Mouse (Mus musculus): Measurements from ENCODE around the gene Pcdh9. TPM values are rescaled to one million over a fixed set of nuclear protein-coding genes. Genes with fewer than 3 reads are reported as not detected.

Gene Pcdh9
- polyA plus RNA-seq, 1 experiment from 2014 or later, result 50.9 TPM

DNA sequence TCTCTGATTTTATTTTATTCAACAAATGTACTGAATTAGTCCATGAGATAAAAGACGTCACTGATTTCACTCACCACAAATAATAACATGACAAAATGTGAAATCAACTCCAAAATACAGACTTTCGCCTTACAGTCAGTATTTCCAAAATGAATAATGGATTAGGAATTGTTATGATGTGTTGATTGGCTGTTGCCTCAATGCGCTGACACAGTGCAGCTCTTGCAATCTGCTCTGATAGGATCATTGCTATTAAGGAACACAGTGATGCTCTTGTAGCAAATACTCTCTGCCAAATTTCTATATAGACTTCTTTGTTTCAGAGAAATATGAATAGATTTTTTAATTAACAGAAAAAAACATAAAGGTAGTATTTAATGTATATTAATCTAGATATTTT is 373.8 kb downstream of the Pcdh9 start:
- no peaks in the 10 kb centered on the region for H3K4me1 ChIP-seq (replicated peaks; ENCODE audit: control insufficient read depth, insufficient read depth, low read length)
- DNase-seq (ENCODE audit: low spot score), result no peak
- no peak overlapping the region for H3K4me3 ChIP-seq (ENCODE audit: low read depth, low read length)
- WGBS, result 86% methylated on average over 3 of the region's 3 CpGs
- no peak for ATAC-seq (ENCODE audit: low FRiP score)
- H3K9ac ChIP-seq (ENCODE audit: low read depth, low read length), result no peak overlapping the region
- H3K9me3 ChIP-seq (ENCODE audit: control insufficient read depth, low read length), result no peaks in the 10 kb centered on the region
- no peaks in the 10 kb centered on the region for H3K36me3 ChIP-seq (ENCODE audit: control insufficient read depth, insufficient read depth, low read length)
- no peak overlapping the region for H3K4me2 ChIP-seq (replicated peaks; ENCODE audit: low read depth, low read length)
- no peaks in the 10 kb centered on the region for H3K27me3 ChIP-seq (ENCODE audit: control insufficient read depth, insufficient read depth, low read length)
- no peak overlapping the region for H3K27ac ChIP-seq (ENCODE audit: low read depth, low read length)

DNA sequence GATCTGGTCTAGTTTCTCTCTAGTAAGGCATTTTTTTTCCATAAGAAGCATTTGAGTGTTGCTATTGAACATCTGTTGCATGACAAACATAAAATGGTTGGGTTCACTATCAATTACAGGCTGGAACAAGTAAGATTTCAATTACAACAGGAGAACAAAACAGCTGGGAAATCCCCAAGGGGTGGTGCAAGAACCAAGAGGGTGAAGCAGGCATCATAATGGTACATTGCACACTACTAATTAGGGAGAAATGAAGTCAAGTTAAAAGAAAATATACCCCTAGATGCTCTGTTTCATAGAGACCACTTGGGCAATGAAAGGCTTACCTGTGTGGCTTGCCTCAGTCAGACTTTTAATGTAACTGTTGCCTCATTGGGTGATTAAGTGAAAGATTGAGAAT is 384.4 kb downstream of the Pcdh9 start:
- ATAC-seq (ENCODE audit: low FRiP score), result no peak
- H3K27me3 ChIP-seq (ENCODE audit: control insufficient read depth, insufficient read depth, low read length), result no peaks in the 10 kb centered on the region
- no peak overlapping the region for H3K4me3 ChIP-seq (ENCODE audit: low read depth, low read length)
- no peaks in the 10 kb centered on the region for H3K4me1 ChIP-seq (replicated peaks; ENCODE audit: control insufficient read depth, insufficient read depth, low read length)
- no peaks in the 10 kb centered on the region for H3K36me3 ChIP-seq (ENCODE audit: control insufficient read depth, insufficient read depth, low read length)
- H3K9me3 ChIP-seq (ENCODE audit: control insufficient read depth, low read length), result no peaks in the 10 kb centered on the region
- H3K9ac ChIP-seq (ENCODE audit: low read depth, low read length), result no peak overlapping the region
- DNase-seq (ENCODE audit: low spot score), result no peak
- H3K4me2 ChIP-seq (replicated peaks; ENCODE audit: low read depth, low read length), result no peak overlapping the region
- no peak overlapping the region for H3K27ac ChIP-seq (ENCODE audit: low read depth, low read length)

DNA sequence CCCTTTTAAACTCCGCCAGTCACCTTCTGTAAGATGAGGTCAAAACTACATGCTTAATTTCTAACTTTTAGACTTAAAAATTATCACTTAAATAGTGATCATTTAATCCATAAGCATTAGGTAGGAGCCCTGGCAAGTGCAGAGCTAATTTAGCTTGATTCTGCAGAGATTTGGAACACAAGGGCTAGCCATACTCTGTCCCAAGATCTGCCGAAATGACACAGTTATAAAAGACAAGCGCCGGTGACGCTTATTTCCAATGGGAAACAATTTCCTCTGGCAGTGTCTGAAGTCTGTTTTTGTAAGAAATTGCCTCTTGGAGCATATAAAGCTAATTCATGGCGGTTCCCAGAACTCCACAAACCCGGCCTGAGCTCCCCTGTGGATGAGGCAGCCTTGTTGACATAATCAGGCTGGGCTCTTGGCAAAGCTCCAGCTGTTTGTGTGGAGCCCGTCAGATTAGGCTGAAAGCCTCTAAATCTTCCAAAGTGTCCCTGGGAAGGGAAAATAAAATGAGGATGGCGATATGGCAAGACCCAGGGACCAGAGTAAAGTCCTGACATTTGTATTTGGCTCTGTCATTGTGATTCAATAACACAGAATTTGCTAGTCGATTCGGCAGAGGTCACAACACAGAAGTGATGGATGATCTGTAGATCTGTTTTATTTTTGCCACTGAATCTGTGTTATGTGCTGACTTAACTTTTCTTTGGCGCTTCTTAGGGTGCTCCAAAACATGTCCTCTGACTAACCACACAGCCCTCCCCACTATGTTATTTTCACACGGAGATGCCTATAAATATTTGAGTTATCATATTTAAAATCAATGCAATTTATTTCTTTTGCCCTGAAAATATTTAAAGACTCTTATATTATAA is 391.4 kb downstream of the Pcdh9 start:
- Histone ChIP-seq H3K4me3 (ENCODE audit: low read depth, low read length) (no peak overlapping the region), H3K4me1 (replicated peaks; ENCODE audit: control insufficient read depth, insufficient read depth, low read length) (no peaks in the 10 kb centered on the region), H3K9ac (ENCODE audit: low read depth, low read length) (no peak overlapping the region), H3K9me3 (ENCODE audit: control insufficient read depth, low read length) (no peaks in the 10 kb centered on the region), H3K27ac (ENCODE audit: low read depth, low read length) (no peak overlapping the region), H3K4me2 (replicated peaks; ENCODE audit: low read depth, low read length) (no peak overlapping the region), H3K27me3 (ENCODE audit: control insufficient read depth, insufficient read depth, low read length) (no peaks in the 10 kb centered on the region), H3K36me3 (ENCODE audit: control insufficient read depth, insufficient read depth, low read length) (no peaks in the 10 kb centered on the region)
- ATAC-seq (ENCODE audit: low FRiP score), result peak; percentile 66; the same call in 1 of the 2 replicates
- DNase-seq (ENCODE audit: low spot score), result peak; percentile 38
- 45% methylated on average over 13 of the region's 13 CpGs for WGBS

GRCm38 (mm10) chr14:93474991-93475390 is 415.5 kb downstream of the Pcdh9 start:
- no peak overlapping the region for H3K4me2 ChIP-seq (replicated peaks; ENCODE audit: low read depth, low read length)
- no peak overlapping the region for H3K9ac ChIP-seq (ENCODE audit: low read depth, low read length)
- H3K36me3 ChIP-seq (ENCODE audit: control insufficient read depth, insufficient read depth, low read length), result no peaks in the 10 kb centered on the region
- ATAC-seq (ENCODE audit: low FRiP score) (no peak), DNase-seq (ENCODE audit: low spot score) (no peak)
- no peaks in the 10 kb centered on the region for H3K4me1 ChIP-seq (replicated peaks; ENCODE audit: control insufficient read depth, insufficient read depth, low read length)
- no peak overlapping the region for H3K27ac ChIP-seq (ENCODE audit: low read depth, low read length)
- no peaks in the 10 kb centered on the region for H3K9me3 ChIP-seq (ENCODE audit: control insufficient read depth, low read length)
- 77% methylated on average over 2 of the region's 2 CpGs for WGBS
- no peaks in the 10 kb centered on the region for H3K27me3 ChIP-seq (ENCODE audit: control insufficient read depth, insufficient read depth, low read length)
- no peak overlapping the region for H3K4me3 ChIP-seq (ENCODE audit: low read depth, low read length)

DNA sequence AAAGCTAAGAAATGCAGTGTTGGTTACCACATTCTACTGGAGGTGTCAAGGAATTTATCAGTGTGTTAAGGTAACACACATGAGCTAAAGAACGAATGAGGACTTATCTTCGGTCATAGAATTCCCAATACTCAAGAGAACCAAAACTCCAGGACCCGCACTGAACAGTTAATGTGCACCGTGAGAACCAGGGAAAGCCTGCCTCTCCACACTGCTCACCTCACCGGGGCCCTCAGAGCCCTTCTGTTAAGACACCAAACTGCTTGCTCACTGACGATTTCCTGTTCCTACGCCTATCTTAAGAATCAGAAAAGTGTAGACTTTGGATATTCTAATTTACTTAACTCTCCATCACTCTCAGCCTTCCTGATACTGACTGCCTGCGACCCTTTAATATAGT is 418.0 kb downstream of the Pcdh9 start:
- 71% methylated on average over 8 of the region's 8 CpGs for WGBS
- Histone ChIP-seq H3K27ac (ENCODE audit: low read depth, low read length) (no peak overlapping the region), H3K9ac (ENCODE audit: low read depth, low read length) (no peak overlapping the region), H3K4me3 (ENCODE audit: low read depth, low read length) (no peak overlapping the region), H3K36me3 (ENCODE audit: control insufficient read depth, insufficient read depth, low read length) (no peaks in the 10 kb centered on the region), H3K9me3 (ENCODE audit: control insufficient read depth, low read length) (no peaks in the 10 kb centered on the region), H3K4me2 (replicated peaks; ENCODE audit: low read depth, low read length) (no peak overlapping the region), H3K27me3 (ENCODE audit: control insufficient read depth, insufficient read depth, low read length) (no peaks in the 10 kb centered on the region), H3K4me1 (replicated peaks; ENCODE audit: control insufficient read depth, insufficient read depth, low read length) (no peaks in the 10 kb centered on the region)
- ATAC-seq (ENCODE audit: low FRiP score) (peak; percentile 68; the same call in 1 of the 2 replicates), DNase-seq (ENCODE audit: low spot score) (no peak)

DNA sequence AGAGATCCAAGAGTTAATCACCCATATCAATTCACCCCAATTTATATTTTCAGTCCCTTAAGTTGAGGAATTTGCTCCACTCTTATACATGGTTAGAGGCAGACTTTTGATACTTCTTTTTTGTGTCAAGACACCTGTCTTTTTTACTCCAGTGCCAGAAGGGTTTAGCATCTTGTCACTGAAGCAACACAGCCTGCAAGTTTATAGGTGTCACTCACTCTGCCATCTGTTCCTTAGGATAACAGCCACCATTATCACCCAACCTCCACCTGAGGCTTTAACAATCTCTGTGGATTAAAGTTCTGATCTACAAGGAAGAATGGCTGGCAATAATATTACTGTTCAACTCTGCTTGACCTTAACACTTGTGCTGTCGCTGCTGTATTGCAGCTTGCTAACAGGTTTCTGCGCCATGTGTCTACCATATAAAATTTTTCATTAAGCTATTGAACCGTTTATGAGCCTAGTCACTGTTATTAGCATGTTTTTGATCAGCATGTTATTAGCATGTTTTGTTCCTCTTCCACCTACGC is 427.1 kb downstream of the Pcdh9 start:
- no peak overlapping the region for H3K4me2 ChIP-seq (replicated peaks; ENCODE audit: low read depth, low read length)
- ATAC-seq (ENCODE audit: low FRiP score) (no peak), DNase-seq (ENCODE audit: low spot score) (no peak)
- no peak overlapping the region for H3K27ac ChIP-seq (ENCODE audit: low read depth, low read length)
- no peaks in the 10 kb centered on the region for H3K4me1 ChIP-seq (replicated peaks; ENCODE audit: control insufficient read depth, insufficient read depth, low read length)
- H3K9me3 ChIP-seq (ENCODE audit: control insufficient read depth, low read length), result no peaks in the 10 kb centered on the region
- H3K9ac ChIP-seq (ENCODE audit: low read depth, low read length), result no peak overlapping the region
- no peaks in the 10 kb centered on the region for H3K36me3 ChIP-seq (ENCODE audit: control insufficient read depth, insufficient read depth, low read length)
- H3K4me3 ChIP-seq (ENCODE audit: low read depth, low read length), result no peak overlapping the region
- no peaks in the 10 kb centered on the region for H3K27me3 ChIP-seq (ENCODE audit: control insufficient read depth, insufficient read depth, low read length)
- 88% methylated on average over 4 of the region's 4 CpGs for WGBS

DNA sequence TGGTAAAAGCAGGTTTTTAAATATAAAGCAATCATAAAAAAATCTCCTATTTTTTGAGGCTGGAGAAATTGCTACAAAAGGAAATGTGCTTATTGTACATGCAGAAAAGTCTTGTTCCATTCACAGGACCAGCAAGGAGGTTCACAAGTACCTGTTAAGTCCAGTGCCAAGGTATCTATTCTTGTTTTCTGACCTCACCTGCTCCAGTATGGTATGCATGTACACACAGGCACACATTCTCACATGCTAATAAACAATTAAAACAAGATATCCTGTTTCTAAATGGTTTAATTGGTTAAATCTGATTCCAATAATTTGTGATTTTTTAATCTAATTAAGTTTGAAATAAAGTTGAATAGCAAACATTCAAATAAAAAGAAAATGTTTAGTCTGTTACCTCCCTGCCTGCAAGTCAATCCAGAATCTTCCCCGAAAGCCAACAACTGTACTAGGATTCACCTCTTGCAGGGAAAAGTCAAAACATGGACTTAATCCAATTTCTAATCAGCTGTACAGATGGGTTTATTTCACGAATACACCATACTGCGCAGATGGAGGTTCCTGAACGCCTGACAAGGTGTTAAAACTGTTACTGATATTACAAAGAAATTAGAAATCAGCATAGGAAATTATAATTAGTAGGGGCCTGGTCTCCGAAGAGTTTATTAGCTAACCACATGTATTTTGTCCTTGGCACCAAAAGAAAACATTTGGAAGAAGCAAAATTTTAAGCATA is 439.4 kb downstream of the Pcdh9 start:
- WGBS, result 90% methylated on average over 5 of the region's 5 CpGs
- Histone ChIP-seq H3K36me3 (ENCODE audit: control insufficient read depth, insufficient read depth, low read length) (no peaks in the 10 kb centered on the region), H3K27me3 (ENCODE audit: control insufficient read depth, insufficient read depth, low read length) (no peaks in the 10 kb centered on the region), H3K27ac (ENCODE audit: low read depth, low read length) (no peak overlapping the region), H3K4me1 (replicated peaks; ENCODE audit: control insufficient read depth, insufficient read depth, low read length) (no peaks in the 10 kb centered on the region), H3K9ac (ENCODE audit: low read depth, low read length) (no peak overlapping the region), H3K4me2 (replicated peaks; ENCODE audit: low read depth, low read length) (no peak overlapping the region), H3K4me3 (ENCODE audit: low read depth, low read length) (no peak overlapping the region), H3K9me3 (ENCODE audit: control insufficient read depth, low read length) (no peaks in the 10 kb centered on the region)
- ATAC-seq (ENCODE audit: low FRiP score), result no peak
- no peak for DNase-seq (ENCODE audit: low spot score)

DNA sequence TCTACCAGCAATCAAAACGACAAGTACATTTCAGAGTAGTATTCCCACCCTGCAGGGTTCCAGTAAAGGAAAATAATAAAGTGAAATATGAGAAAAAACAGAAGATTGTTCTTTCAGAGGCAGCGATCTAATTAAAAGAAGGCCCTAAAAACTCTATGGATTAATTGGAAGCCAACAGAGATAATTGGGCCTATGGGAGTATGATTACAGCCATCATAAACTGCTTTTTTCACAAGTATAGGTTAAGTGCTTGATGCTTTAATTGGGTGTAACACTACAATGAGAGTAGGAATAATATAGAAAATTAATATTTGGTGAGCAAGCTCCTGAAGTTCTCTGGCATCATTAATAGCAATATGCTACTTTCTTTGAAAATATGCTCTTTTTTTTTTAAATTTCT is 448.6 kb downstream of the Pcdh9 start:
- ATAC-seq (ENCODE audit: low FRiP score) (no peak), DNase-seq (ENCODE audit: low spot score) (no peak)
- WGBS, result 81% methylated on average over 2 of the region's 2 CpGs
- Histone ChIP-seq H3K27ac (ENCODE audit: low read depth, low read length) (no peak overlapping the region), H3K4me1 (replicated peaks; ENCODE audit: control insufficient read depth, insufficient read depth, low read length) (no peaks in the 10 kb centered on the region), H3K4me2 (replicated peaks; ENCODE audit: low read depth, low read length) (no peak overlapping the region), H3K9ac (ENCODE audit: low read depth, low read length) (no peak overlapping the region), H3K9me3 (ENCODE audit: control insufficient read depth, low read length) (no peaks in the 10 kb centered on the region), H3K27me3 (ENCODE audit: control insufficient read depth, insufficient read depth, low read length) (no peaks in the 10 kb centered on the region), H3K4me3 (ENCODE audit: low read depth, low read length) (no peak overlapping the region), H3K36me3 (ENCODE audit: control insufficient read depth, insufficient read depth, low read length) (no peaks in the 10 kb centered on the region)

Measured in hindbrain, embryonic 11.5 days (tissue).